Mouse (Mus musculus): ENCODE data around the gene Olfr486.
"Not testable (repeated sequence)": the region's sequence is repeated elsewhere in the genome, so short reads cannot be mapped to it uniquely, and the experiment has no call there.

Gene Olfr486

GRCm38 (mm10) chr7:108172642-108173041 lies at the start of gene Olfr486:
Gene Olfr486 (minus strand): TSS chr7:108172742.
- DNase-seq (ENCODE audit: low spot score): not testable (repeated sequence)

- not testable (repeated sequence) for DNase-seq (ENCODE audit: low spot score)
Observed at GRCm38 (mm10) chr7:108214536-108214935, 42.0 kb upstream of the Olfr486 start, which contains the start of gene Olfr487. Gene Olfr487 (minus strand): TSS chr7:108214636.

- no peak for DNase-seq (ENCODE audit: low spot score)
Observed at GRCm38 (mm10) chr7:108196938-108197337, 24.4 kb upstream of the Olfr486 start.

- DNase-seq (ENCODE audit: low spot score): not testable (repeated sequence)
Observed at GRCm38 (mm10) chr7:108196337-108196736, 23.8 kb upstream of the Olfr486 start.

- DNase-seq (ENCODE audit: low spot score): not testable (repeated sequence)
Observed at GRCm38 (mm10) chr7:108192714-108193113, 20.2 kb upstream of the Olfr486 start.

GRCm38 (mm10) chr7:108191196-108191595 lies 18.7 kb upstream of the Olfr486 start:
- not testable (repeated sequence) for DNase-seq (ENCODE audit: low spot score)

- not testable (repeated sequence) for DNase-seq (ENCODE audit: low spot score)
Observed at GRCm38 (mm10) chr7:108185237-108185636, 12.7 kb upstream of the Olfr486 start.

GRCm38 (mm10) chr7:108184401-108184800 lies 11.9 kb upstream of the Olfr486 start:
- not testable (repeated sequence) for DNase-seq (ENCODE audit: low spot score)

- no peak for DNase-seq (ENCODE audit: low spot score)
Observed at GRCm38 (mm10) chr7:108159771-108160170, 12.8 kb downstream of the Olfr486 start, which contains the start of gene Olfr485. Gene Olfr485 (minus strand): TSS chr7:108159871.

GRCm38 (mm10) chr7:108127349-108127748 lies 45.2 kb downstream of the Olfr486 start, which contains the start of gene Olfr484:
Gene Olfr484 (minus strand): TSS chr7:108127449.
- DNase-seq (ENCODE audit: low spot score): no peak
